Mouse (Mus musculus) left cerebral cortex, adult 8-10 months (tissue): ENCODE results near the gene Prdx6. TPM values are rescaled to one million over a fixed set of nuclear protein-coding genes. Genes with fewer than 3 reads are reported as not detected.
A peak's percentile ranks its signal among the peaks of the same experiment; 100 is the strongest.
"Not testable (repeated sequence)": the region's sequence is repeated elsewhere in the genome, so short reads cannot be mapped to it uniquely, and the experiment has no call there.

Source experiments
- DNase-seq, 2 experiments: peaks; one replicate each; pipeline ENCODE4 v3.0.0; 2022; ENCODE audit warnings: low spot score in 2 of 2
- total RNA-seq, 4 experiments: library from RNA; stranded (reverse); gene quantifications; 2 replicates each; pipeline ENCODE4 v1.2.4; 2022

Prdx6 gene
- total RNA-seq, 4 experiments from 2014 or later = 344 to 455 (median 377) TPM

GRCm38 (mm10) chr1:161251417-161252265, 622 bp upstream of the Prdx6 start:
- DNase-seq = no peak

GRCm38 (mm10) chr1:161250031-161250603, 902 bp downstream of the Prdx6 start:
- DNase-seq = peak in 1 of 2 experiments; percentile 16

- DNase-seq = no peak
Measured at GRCm38 (mm10) chr1:161249442-161249841, 1.6 kb downstream of the Prdx6 start.

- no peak for DNase-seq
Measured at GRCm38 (mm10) chr1:161248685-161249084, 2.3 kb downstream of the Prdx6 start.

- DNase-seq = no peak
Measured at GRCm38 (mm10) chr1:161247643-161248580, 3.1 kb downstream of the Prdx6 start.

GRCm38 (mm10) chr1:161247176-161247575, 3.8 kb downstream of the Prdx6 start:
- no peak for DNase-seq

- DNase-seq = no peak
Measured at GRCm38 (mm10) chr1:161237750-161238149, 13.3 kb downstream of the Prdx6 start.

GRCm38 (mm10) chr1:161237339-161237738, 13.7 kb downstream of the Prdx6 start:
- no peak for DNase-seq

- DNase-seq = no peak
Measured at GRCm38 (mm10) chr1:161233226-161233839, 17.7 kb downstream of the Prdx6 start.

GRCm38 (mm10) chr1:161232181-161232580, 18.8 kb downstream of the Prdx6 start:
- no peak for DNase-seq

- peak in 1 of 2 experiments; percentile 35 for DNase-seq
Measured at GRCm38 (mm10) chr1:161224837-161225236, 26.2 kb downstream of the Prdx6 start.

GRCm38 (mm10) chr1:161219816-161220215, 31.2 kb downstream of the Prdx6 start:
- DNase-seq = no peak

GRCm38 (mm10) chr1:161214465-161214864, 36.6 kb downstream of the Prdx6 start:
- DNase-seq = no peak

- no peak for DNase-seq
Measured at GRCm38 (mm10) chr1:161199856-161200255, 51.2 kb downstream of the Prdx6 start.

GRCm38 (mm10) chr1:161196364-161196763, 54.7 kb downstream of the Prdx6 start:
- DNase-seq = not testable (repeated sequence)

GRCm38 (mm10) chr1:161195541-161196351, 55.3 kb downstream of the Prdx6 start:
- DNase-seq = peak; percentile 31 to 53

- no peak for DNase-seq
Measured at GRCm38 (mm10) chr1:161190253-161190910, 60.6 kb downstream of the Prdx6 start.
